In the genomic region with DNA sequence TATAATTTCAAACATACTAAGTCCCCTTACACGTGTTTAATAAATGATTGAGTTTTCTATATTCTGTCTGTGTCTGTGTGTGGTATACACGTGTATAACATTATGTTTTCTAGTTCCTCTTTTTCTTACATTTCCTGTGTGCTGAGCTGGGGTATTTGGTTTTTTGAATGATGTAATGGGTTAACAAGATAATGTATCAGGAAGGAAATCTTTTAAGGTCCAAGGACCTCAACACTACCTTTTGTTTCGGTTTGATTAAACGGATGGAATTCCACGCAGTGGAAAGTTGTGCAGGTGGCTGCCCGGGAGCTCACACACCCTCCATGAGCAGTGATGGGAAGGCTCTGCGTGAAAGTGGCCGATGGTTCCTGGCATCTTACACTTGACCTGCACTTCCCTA, we compare ENCODE assay signal across 26 mouse cellular contexts. TPM values are rescaled to one million over a fixed set of nuclear protein-coding genes. Genes with fewer than 3 reads are reported as not detected.
A peak's percentile ranks its signal among the peaks of the same experiment; 100 is the strongest.
DNase-seq lines count a peak whose midpoint lies in the region; ATAC-seq and TF ChIP-seq lines count a peak whose summit lies in the region.
"Had no signal": no experiment of that assay in that cellular context is flagged by ENCODE, and none has a peak within 500 bp of the region (broad histone marks: within the 10 kb centered on the region; RNA-seq: fewer than 3 reads in every experiment).

No protein-coding gene starts in this region.

- no peaks in the 10 kb centered on the region for H3K9me3 ChIP-seq in G1E (replicated peaks)
- H3K9me3 ChIP-seq in midbrain, postnatal 0 days (ENCODE audit: low read length), result no peaks in the 10 kb centered on the region
- H3K9me3 ChIP-seq: forebrain, embryonic 10.5 days; hindbrain, embryonic 15.5 days; liver, embryonic 13.5 days; lung, embryonic 15.5 days; neural tube, embryonic 13.5 days had no signal

- no peak overlapping the region for H3K4me2 ChIP-seq in midbrain, postnatal 0 days (ENCODE audit: low read depth, low read length, poor library complexity, severe bottlenecking)
- H3K4me2 ChIP-seq: heart, embryonic 11.5 days; hindbrain, embryonic 15.5 days; liver, embryonic 13.5 days; lung, embryonic 15.5 days; neural tube, embryonic 13.5 days had no signal

- no peak for TF ChIP-seq CTCF in G1E (IDR thresholded peaks at IDR 0.05; ENCODE audit: low read depth, low read length)
- no peak for TF ChIP-seq CTCF in midbrain, postnatal 0 days (IDR thresholded peaks at IDR 0.05)

- WGBS in midbrain, postnatal 0 days, result 90% methylated on average over 8 of the region's 8 CpGs

- H3K27ac ChIP-seq in midbrain, postnatal 0 days (ENCODE audit: low read depth, low read length), result no peak overlapping the region
- H3K27ac ChIP-seq: forebrain, embryonic 10.5 days; hindbrain, embryonic 15.5 days; liver, embryonic 13.5 days; lung, embryonic 15.5 days; neural tube, embryonic 13.5 days; stomach, postnatal 0 days had no signal

- no peak overlapping the region; the same call in 1 of the 2 replicates for H3K4me3 ChIP-seq in G1E (ENCODE audit: low read depth, low read length)
- no peak overlapping the region for H3K4me3 ChIP-seq in midbrain, postnatal 0 days (ENCODE audit: low read depth, low read length)
- H3K4me3 ChIP-seq: forebrain, embryonic 10.5 days; hindbrain, embryonic 15.5 days; liver, embryonic 13.5 days; lung, embryonic 15.5 days; neural tube, embryonic 13.5 days had no signal

- no peaks in the 10 kb centered on the region for H3K27me3 ChIP-seq in G1E (ENCODE audit: insufficient read depth, low read length)
- no peaks in the 10 kb centered on the region for H3K27me3 ChIP-seq in midbrain, postnatal 0 days (ENCODE audit: insufficient read depth, low read length)
- H3K27me3 ChIP-seq: hindbrain, embryonic 15.5 days; liver, embryonic 13.5 days; lung, embryonic 15.5 days; neural tube, embryonic 13.5 days had no signal

- H3K36me3 ChIP-seq in G1E (replicated peaks), result no peaks in the 10 kb centered on the region
- no peaks in the 10 kb centered on the region for H3K36me3 ChIP-seq in midbrain, postnatal 0 days (ENCODE audit: insufficient read depth, low read length)
- H3K36me3 ChIP-seq: forebrain, embryonic 10.5 days; hindbrain, embryonic 15.5 days; liver, embryonic 13.5 days; lung, embryonic 15.5 days; neural tube, embryonic 13.5 days had no signal

- peak; percentile 52 for DNase-seq in CD4-positive helper T cell, adult 2 months (ENCODE audit: low read depth, low spot score)
- no peak for DNase-seq in G1E (ENCODE audit: low spot score)
- no peak for DNase-seq in MN1 (ENCODE audit: low spot score)
- DNase-seq in cerebellum, postnatal 36 days, result no peak
- no peak for DNase-seq in midbrain, postnatal 0 days (ENCODE audit: low spot score)
- DNase-seq: adrenal gland, adult 8-10 months; cerebellum, adult 9-10 months; gastrocnemius, postnatal 10 days; heart, postnatal 14 days; kidney, adult 11 months; kidney, postnatal 10 days; liver, embryonic 13.5 days; right cerebral cortex, postnatal 25 days; thymus, postnatal 14 days had no signal

- ATAC-seq in G1E (ENCODE audit: extremely low read depth, insufficient number of reproducible peaks, low FRiP score, poor library complexity, severe bottlenecking), result peak; percentile 69
- peak; percentile 86 to 88 for ATAC-seq in hematopoietic stem cell, adult 5-6 weeks (replicated peaks in 1 of 2; ENCODE audit: insufficient read depth in 1 of 2, low FRiP score in 2 of 2, low TSS enrichment in 1 of 2, low read depth in 1 of 2, poor library complexity in 2 of 2, severe bottlenecking in 2 of 2)
- peak; percentile 75 for ATAC-seq in neutrophil, adult 5-6 weeks (ENCODE audit: extremely low read depth, insufficient number of reproducible peaks, low FRiP score, poor library complexity, severe bottlenecking)
- no peak for ATAC-seq in midbrain, postnatal 0 days (ENCODE audit: low FRiP score)

- peaks cover 45% of the 10 kb centered on the region for H3K4me1 ChIP-seq in G1E (ENCODE audit: insufficient read depth, low read depth, low read length)
- H3K4me1 ChIP-seq in midbrain, postnatal 0 days (ENCODE audit: insufficient read depth, low read length), result no peaks in the 10 kb centered on the region
- H3K4me1 ChIP-seq: forebrain, embryonic 10.5 days; hindbrain, embryonic 15.5 days; lung, embryonic 15.5 days; neural tube, embryonic 13.5 days had no signal

- no peak overlapping the region for H3K9ac ChIP-seq in midbrain, postnatal 0 days (replicated peaks; ENCODE audit: low read length, poor library complexity, severe bottlenecking)
- H3K9ac ChIP-seq: hindbrain, embryonic 15.5 days; liver, embryonic 13.5 days; lung, embryonic 15.5 days; neural tube, embryonic 13.5 days had no signal

RNA-seq across cellular contexts. Expression of gene Bbs12, which starts 31.5 kb away (rescaled TPM):
- 26.5 and 27.3 TPM in 2 replicates for total RNA-seq in G1E (2014; fragmentation: Nextera tagmentation)
- 25.3 and 31.6 TPM in 2 replicates for total RNA-seq in G1E (2017)
- 0.51 and 0.52 TPM in 2 replicates for polyA plus RNA-seq in G1E (2012)
- 8.4 and 8.9 TPM in 2 replicates for total RNA-seq in hematopoietic stem cell, adult 5-6 weeks (2017)
- 1.6 and 2.6 TPM in 2 replicates for total RNA-seq in neutrophil, adult 5-6 weeks (2017)
- total RNA-seq in midbrain, postnatal 0 days (2014; rRNA removed), result 2.7 and 6.5 TPM in 2 replicates
- 3.2 TPM in 2 replicates for polyA plus RNA-seq in midbrain, postnatal 0 days (2015; fragmentation: Nextera tagmentation; extraction: Ambion mirVana)

RNA-seq across cellular contexts. Expression of gene Cetn4, which starts 31.6 kb away (rescaled TPM):
- 18.2 and 26.3 TPM in 2 replicates for total RNA-seq in G1E (2014; fragmentation: Nextera tagmentation)
- total RNA-seq in G1E (2017), result 14.8 and 15.7 TPM in 2 replicates
- polyA plus RNA-seq in G1E (2012), result 6.3 TPM in 2 replicates
- total RNA-seq in hematopoietic stem cell, adult 5-6 weeks (2017), result 5.9 and 6.7 TPM in 2 replicates
- 2.8 TPM in 1 of 2 replicates, not detected in the other for total RNA-seq in neutrophil, adult 5-6 weeks (2017)
- 1.9 and 2.5 TPM in 2 replicates for total RNA-seq in midbrain, postnatal 0 days (2014; rRNA removed)
- polyA plus RNA-seq in midbrain, postnatal 0 days (2015; fragmentation: Nextera tagmentation; extraction: Ambion mirVana), result 2.7 and 4.0 TPM in 2 replicates

RNA-seq across cellular contexts. Expression of gene Il21, which starts 48.4 kb away (rescaled TPM):
- total RNA-seq in G1E (2014; fragmentation: Nextera tagmentation) (not detected in 2 replicates), G1E (2017) (0.22 and 0.23 TPM in 2 replicates)
- not detected in 2 replicates for polyA plus RNA-seq in G1E (2012)
- total RNA-seq in hematopoietic stem cell, adult 5-6 weeks (2017), result not detected in 2 replicates
- total RNA-seq in neutrophil, adult 5-6 weeks (2017), result 0.23 TPM in 1 of 2 replicates, not detected in the other
- not detected in 2 replicates for total RNA-seq in midbrain, postnatal 0 days (2014; rRNA removed)
- not detected in 2 replicates for polyA plus RNA-seq in midbrain, postnatal 0 days (2015; fragmentation: Nextera tagmentation; extraction: Ambion mirVana)
- total RNA-seq: gastrocnemius, postnatal 10 days; heart, postnatal 14 days; left cerebral cortex, adult 18-20 months; megakaryocyte-erythroid progenitor cell, adult 5-6 weeks had no signal
- polyA plus RNA-seq: embryonic facial prominence, embryonic 14.5 days; forebrain, embryonic 10.5 days; heart, embryonic 11.5 days; hindbrain, embryonic 15.5 days; limb, embryonic 11.5 days; liver, embryonic 13.5 days; lung, embryonic 15.5 days; neural tube, embryonic 13.5 days; stomach, postnatal 0 days had no signal
